Mouse (Mus musculus) layer of hippocampus, adult 9-10 months (tissue): Measurements from ENCODE around the gene Atf3.

Experiments used
- DNase-seq: peaks from one replicate; pipeline ENCODE4 v3.0.0; 2022; ENCODE audit warnings: low spot score

Atf3 gene

DNA sequence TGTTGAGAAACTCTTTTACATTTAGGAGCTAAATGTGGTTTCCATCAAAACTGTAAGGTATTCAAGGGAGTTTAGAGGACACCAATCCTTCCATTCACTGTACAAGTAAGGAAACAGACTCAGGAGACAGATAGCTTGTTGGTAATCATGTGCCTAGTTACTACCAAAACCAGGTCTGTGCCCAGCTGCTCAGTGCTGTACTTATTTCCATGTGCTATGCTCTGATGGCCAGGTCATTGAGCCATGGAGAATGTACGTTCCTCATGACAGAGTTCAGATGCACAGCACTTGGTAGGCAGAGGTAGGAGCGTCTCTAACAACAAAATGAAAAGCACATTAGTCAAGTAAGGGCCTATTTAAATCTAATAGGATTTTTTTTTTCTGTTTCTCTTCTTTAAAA lies 8.7 kb upstream of the Atf3 start:
- DNase-seq: no peak

GRCm38 (mm10) chr1:191225771-191226170 lies 7.9 kb upstream of the Atf3 start:
- no peak for DNase-seq

DNA sequence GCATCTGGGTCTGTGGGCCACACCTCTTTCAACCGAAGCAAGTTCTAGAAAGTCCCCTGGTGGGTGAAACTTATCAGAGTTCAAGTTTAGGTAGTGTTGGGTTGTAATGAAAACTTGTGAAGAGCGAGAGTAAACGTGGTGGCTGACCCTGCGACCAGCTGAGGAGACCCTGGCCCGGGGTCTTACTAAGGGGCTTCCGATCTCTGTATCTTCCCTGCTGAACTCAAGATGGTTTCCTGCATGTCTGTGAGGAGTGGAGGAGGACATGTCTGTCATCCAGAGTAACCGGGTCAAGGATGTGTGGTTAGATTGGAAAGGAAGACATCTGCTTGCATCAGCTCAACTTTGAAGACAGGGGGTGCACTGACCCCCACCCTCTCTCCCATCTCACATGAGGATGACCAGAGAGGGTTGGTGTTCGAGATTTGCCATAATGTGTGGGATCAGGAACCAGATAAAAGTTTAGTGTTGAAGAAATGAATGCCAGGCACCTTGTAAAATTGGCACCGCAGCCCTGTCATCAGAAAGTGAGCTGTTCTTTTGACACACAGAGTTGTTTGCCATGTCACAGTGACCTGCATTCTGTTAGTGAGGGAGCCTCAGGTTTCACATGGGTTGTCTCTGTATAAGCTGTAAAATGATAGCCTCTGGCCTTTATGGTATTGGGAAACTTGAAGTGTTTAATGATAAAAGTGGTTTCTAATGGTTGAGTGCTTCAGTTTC lies 7.3 kb upstream of the Atf3 start:
- no peak for DNase-seq

GRCm38 (mm10) chr1:191224302-191224980 lies 6.6 kb upstream of the Atf3 start:
- DNase-seq: peak; percentile 78

DNA sequence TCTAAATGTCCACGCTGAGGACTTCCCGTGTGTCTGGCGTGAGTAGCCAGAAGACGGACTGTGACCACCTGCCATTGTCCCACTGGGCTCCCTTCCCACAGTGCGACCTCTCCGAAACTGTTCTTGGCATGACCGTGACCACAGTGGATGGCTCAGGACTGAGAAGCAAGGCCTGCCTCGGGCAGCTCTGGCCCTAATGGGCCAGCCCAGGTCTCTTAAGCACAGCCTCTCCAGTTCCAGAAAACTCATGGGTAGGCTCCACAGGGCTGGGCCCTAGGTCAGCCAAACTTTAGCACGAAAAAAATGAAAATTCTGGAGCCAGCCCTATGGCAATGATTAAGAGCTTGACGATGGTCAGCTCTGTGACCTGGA lies 6.1 kb upstream of the Atf3 start:
- no peak for DNase-seq

- DNase-seq: no peak
These were observed 4.2 kb upstream of the Atf3 start for GRCm38 (mm10) chr1:191222031-191222430.

- no peak for DNase-seq
These were observed 2.7 kb upstream of the Atf3 start for GRCm38 (mm10) chr1:191220588-191220987.

GRCm38 (mm10) chr1:191219748-191220147 lies 1.9 kb upstream of the Atf3 start:
- no peak for DNase-seq

DNA sequence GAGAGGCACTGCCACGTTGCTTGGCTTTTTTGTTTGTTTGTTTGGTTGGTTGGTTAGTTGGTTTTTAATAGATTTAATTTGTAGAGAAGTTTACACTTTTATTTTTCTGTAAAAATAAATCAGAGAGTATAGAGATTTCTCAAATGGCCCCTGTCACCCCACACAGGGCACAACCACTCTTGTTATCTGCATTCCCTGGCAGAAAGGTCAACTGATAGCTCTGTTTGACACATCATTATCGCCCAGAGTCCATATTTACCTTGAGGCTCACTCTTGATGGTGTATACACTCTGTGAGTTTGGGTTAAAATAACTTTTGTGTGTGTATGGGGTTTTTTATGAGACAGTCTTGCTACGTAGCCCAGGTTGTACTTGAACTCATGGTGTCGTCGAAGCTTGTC lies 744 bp upstream of the Atf3 start:
- no peak for DNase-seq

DNA sequence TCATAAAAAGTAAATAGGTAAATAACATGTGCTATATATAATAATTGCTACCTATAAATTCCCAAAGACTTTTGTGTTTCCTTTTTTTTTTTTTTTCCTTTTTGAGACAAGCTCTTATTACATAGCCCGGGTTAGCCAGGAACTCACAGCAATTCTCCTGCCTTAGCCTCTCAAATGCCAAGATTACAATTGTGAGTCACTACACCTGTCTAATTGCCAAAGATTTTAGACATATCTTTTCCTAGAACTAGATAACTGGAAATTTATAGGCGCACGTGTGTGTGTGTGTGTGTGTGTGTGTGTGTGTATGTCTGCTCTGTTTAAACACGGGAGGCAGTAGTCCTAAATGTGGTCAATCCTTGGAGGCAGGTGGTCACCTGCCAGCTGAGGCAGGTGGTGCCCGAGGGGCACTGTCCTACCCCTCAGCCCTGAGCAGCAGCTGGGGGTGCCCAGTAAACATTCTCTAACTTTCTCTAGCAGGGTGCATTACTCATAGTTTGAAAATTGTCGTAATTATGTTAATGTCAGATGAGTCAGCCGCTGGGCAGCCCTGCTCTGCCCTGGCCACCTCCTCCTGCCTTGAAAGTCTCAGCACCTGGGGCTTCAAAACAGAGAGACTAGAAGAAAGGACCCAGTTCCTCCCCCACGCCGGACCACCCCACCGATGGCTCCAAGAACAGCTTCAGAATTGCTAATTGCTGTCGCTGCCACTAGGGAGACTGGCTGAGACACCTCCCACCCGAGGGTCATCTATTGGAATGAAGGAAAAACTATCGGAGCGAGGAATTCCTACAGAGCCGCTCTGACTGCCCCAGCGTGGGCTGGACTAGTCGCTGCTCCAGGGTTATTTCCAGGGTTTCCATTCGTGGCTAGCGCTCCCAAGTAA lies 1.8 kb downstream of the Atf3 start:
- no peak for DNase-seq

DNA sequence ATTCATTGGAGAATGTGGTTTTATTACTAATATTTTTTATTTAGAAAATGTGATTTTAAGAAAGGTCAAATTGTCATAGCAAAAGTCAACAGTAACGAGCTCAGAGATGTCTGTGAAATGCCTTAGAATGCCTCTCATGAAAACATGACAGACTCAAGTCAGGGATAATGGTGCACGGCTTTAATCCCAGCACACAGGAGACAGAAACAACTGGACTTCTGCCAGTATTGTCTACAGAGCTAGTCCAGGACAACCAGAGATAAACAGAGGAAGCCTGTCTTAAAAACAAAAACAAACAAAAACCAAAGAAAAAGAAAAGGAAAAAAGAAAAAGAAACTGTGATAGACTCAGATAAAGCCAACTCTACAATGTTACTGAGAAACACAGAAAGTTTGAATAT lies 6.7 kb downstream of the Atf3 start:
- no peak for DNase-seq

DNA sequence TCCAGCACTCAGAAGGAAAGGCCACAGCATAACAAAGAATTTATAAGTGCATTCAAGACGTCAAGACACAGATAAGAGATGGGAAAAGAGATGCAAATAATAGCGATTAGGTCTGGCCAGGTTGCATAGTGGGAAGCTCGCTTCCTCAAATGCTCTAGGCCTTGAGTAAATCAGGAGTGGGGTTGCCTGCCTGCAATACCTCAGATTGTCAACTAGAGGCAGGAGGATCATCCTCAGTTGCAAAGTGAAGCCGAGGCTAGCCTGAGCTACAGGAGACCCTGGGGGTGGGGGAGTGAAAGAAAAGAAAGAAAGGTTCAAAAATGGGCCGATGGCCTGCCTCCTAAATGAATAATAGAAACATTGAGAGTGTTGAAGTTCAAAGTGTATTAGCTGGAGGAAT lies 12.0 kb downstream of the Atf3 start:
- no peak for DNase-seq

DNA sequence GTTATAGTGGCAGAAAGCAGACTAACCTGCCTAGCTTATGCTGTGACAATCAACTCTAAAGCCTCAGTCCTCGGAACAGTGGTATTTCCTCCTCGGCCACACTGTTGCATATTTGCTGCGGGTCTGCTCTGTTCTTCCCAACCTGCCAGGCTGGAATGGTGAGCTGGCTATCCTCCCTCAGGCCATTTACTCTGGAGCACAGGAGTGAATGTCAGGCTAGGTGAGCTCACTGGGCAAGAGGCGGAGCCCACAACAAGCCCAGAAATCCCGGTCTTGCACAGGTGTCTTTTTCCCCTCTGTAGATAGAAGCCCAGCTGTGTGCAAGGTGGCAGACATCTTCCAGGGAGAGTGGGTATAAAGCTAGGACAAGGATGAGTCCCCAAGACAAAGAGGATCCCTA lies 13.0 kb downstream of the Atf3 start:
- no peak for DNase-seq

DNA sequence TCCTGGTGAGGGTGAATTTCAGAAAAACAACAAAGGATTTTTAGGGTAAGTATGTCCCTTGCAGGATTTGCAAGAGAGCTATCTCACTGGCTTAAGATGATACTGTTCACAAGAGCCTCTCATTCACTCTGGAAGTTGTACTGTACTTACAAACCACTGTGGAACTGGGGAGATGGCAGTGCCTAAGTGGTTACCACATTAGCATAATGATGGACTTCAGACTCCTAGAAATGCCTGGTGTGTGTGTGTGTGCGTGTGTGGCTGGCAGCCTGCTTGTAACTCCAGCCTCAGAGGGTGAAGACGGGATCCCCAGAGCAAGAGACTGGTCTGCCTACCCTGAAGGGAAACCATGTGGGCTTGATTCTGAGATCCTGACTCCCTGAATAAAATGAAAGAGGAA lies 14.3 kb downstream of the Atf3 start:
- DNase-seq: no peak

- no peak for DNase-seq
These were observed 15.5 kb downstream of the Atf3 start for GRCm38 (mm10) chr1:191202208-191202952.

DNA sequence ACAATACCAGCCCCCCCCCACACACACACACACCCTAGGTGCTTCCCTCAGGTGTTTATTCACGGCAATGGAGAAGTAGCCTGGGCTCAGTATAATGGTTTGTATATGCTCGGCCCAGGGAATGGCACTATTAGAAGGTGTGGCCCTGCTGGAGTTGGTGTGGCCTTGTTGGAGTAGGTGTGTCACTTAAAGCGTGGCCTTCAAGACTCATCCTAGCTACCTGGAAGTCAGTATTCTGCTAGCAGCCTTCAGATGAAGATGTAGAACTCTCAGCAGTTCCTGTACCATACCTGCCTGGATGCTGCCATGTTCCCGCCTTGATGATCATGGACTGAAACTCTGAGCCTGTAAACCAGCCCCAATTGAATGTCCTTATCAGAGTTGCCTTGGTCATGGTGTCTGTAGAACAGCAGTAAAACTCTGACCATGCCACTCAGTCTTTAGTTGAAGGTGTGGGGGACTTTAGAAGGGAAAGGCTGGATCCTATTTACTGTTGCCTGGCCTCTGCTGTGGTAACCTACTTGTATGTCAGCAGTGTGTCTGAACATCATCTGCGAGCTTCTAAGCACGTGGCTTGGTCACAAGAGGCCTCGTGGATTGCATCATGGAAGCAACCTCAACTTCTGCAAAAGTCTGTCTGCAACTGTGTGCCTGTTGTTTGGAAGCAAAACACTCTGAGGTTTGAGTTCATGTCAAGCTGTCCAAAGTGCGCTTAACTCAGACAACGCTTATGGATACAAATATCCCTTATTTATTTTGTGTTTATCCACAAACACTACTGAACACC lies 16.8 kb downstream of the Atf3 start:
- no peak for DNase-seq

DNA sequence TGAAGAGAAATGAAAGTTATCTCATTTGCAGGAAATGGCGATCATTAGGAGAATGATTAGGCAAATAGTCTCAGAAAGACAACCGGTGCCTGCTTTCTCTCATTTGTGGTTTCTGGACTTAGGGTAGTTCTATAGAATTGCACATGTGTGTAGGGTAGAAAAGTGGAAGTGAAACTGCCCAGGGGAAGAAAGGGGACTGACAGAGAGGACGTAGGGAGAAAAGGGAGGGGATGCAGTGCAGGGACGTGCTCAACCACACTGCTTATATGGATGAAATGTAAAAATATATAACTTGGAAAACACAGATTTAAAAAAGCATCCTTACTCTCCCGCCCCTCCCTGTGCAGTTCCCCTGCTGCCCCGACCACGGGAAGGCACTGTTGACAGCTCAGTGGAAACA lies 19.9 kb downstream of the Atf3 start:
- no peak for DNase-seq

GRCm38 (mm10) chr1:191196016-191196415 lies 21.8 kb downstream of the Atf3 start:
- DNase-seq: no peak

GRCm38 (mm10) chr1:191193657-191194424 lies 24.0 kb downstream of the Atf3 start:
- no peak for DNase-seq

GRCm38 (mm10) chr1:191192751-191193150 lies 25.1 kb downstream of the Atf3 start:
- DNase-seq: no peak

DNA sequence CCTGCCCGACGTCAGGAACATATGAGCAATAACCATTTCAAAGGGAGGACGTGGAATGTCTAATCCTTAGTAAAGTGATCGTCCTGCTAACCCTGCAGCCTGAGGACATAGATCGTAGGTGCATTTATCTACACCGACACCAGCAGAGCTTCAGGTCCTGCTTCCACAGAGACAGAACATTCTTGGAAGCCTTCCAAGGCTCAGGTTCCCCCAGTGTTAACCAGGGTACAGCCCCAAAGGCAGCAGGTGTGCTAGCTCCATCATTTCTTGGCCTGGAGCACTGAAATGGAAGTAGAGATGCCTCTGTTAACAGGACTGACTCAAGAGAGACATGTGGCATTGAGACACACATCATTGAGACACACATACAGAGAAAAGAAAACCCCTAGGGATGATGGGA lies 25.6 kb downstream of the Atf3 start:
- no peak for DNase-seq
